Mouse (Mus musculus) forebrain, embryonic 13.5 days (tissue): ENCODE data around the gene Scamp1. TPM values are rescaled to one million over a fixed set of nuclear protein-coding genes. Genes with fewer than 3 reads are reported as not detected.

Experiments used
- ATAC-seq: fragments of 200-750 bp; cut with Nextera tagmentation; 2 replicates; pipeline ENCODE4 v1.8.0; 2017
- H3K27ac ChIP-seq: fragments of 300-500 bp; sonication (generic); 2 replicates; pipeline ENCODE4 v1.5.1; 2015; ENCODE audit warnings: inconsistent platforms, mild to moderate bottlenecking, moderate library complexity
- H3K27me3 ChIP-seq: fragments of 300-500 bp; sonication (generic); 2 replicates; pipeline ENCODE4 v1.6.1; 2015; ENCODE audit warnings: mild to moderate bottlenecking, inconsistent platforms
- H3K36me3 ChIP-seq: fragments of 300-500 bp; sonication (generic); 2 replicates; pipeline ENCODE4 v1.6.1; 2015; ENCODE audit warnings: mild to moderate bottlenecking, inconsistent platforms; ENCODE audit not compliant: poor library complexity, severe bottlenecking
- H3K4me1 ChIP-seq: fragments of 300-500 bp; sonication (generic); 2 replicates; pipeline ENCODE4 v1.6.1; 2015; ENCODE audit warnings: inconsistent platforms
- H3K4me2 ChIP-seq: fragments of 300-500 bp; sonication (generic); 2 replicates; pipeline ENCODE4 v1.6.1; 2015; ENCODE audit warnings: inconsistent platforms, mild to moderate bottlenecking, moderate library complexity
- H3K4me3 ChIP-seq: fragments of 300-500 bp; sonication (generic); 2 replicates; pipeline ENCODE4 v1.5.1; 2015; ENCODE audit warnings: mild to moderate bottlenecking, inconsistent platforms
- H3K9ac ChIP-seq: fragments of 300-500 bp; sonication (generic); 2 replicates; pipeline ENCODE4 v1.6.1; 2015; ENCODE audit warnings: mild to moderate bottlenecking, inconsistent platforms
- H3K9me3 ChIP-seq: fragments of 300-500 bp; sonication (generic); replicated peaks from 2 replicates; pipeline ENCODE4 v1.6.1; 2016; ENCODE audit warnings: inconsistent platforms
- WGBS: fragments of 180-500 bp; shearing (Covaris S2); methylation state at CpG from one replicate; pipeline ENCODE4 v1.1.7; 2015; 5-methylcytosine and 5-hydroxymethylcytosine counted together
- polyA plus RNA-seq: library from polyadenylated mRNA; unstranded; fragments of >200 nt; fragmentation: Nextera tagmentation; extraction: Ambion mirVana; gene quantifications from 2 replicates; pipeline ENCODE4 v1.2.1, GENCODE M21; 2015

The Scamp1 gene
- polyA plus RNA-seq, 1 experiment from 2014 or later = 65.2 TPM

- Histone ChIP-seq H3K27me3 (no peaks in the 10 kb centered on the region), H3K4me2 (no peak overlapping the region), H3K4me3 (no peak overlapping the region), H3K9ac (no peak overlapping the region), H3K4me1 (no peaks in the 10 kb centered on the region), H3K36me3 (no peaks in the 10 kb centered on the region), H3K9me3 (no peaks in the 10 kb centered on the region), H3K27ac (no peak overlapping the region)
- ATAC-seq = no peak
- WGBS = 92% methylated on average over 5 of the region's 5 CpGs
Observed at GRCm38 (mm10) chr13:94253052-94253451, 32.6 kb downstream of the Scamp1 start.

GRCm38 (mm10) chr13:94250761-94251160 is 34.9 kb downstream of the Scamp1 start:
- no peaks in the 10 kb centered on the region; the same call in 1 of the 2 replicates for H3K4me1 ChIP-seq
- no peak overlapping the region for H3K9ac ChIP-seq
- H3K4me3 ChIP-seq = no peak overlapping the region
- no peaks in the 10 kb centered on the region for H3K9me3 ChIP-seq
- H3K27ac ChIP-seq = no peak overlapping the region
- H3K36me3 ChIP-seq = no peaks in the 10 kb centered on the region
- 89% methylated on average over 5 of the region's 8 CpGs for WGBS
- ATAC-seq = no peak
- no peak overlapping the region for H3K4me2 ChIP-seq
- H3K27me3 ChIP-seq = no peaks in the 10 kb centered on the region

GRCm38 (mm10) chr13:94250188-94250587 is 35.5 kb downstream of the Scamp1 start:
- H3K9ac ChIP-seq = no peak overlapping the region
- 91% methylated on average over 5 of the region's 6 CpGs for WGBS
- H3K9me3 ChIP-seq = no peaks in the 10 kb centered on the region
- no peaks in the 10 kb centered on the region for H3K27me3 ChIP-seq
- no peak for ATAC-seq
- H3K4me1 ChIP-seq = no peaks in the 10 kb centered on the region; the same call in 1 of the 2 replicates
- H3K36me3 ChIP-seq = no peaks in the 10 kb centered on the region
- no peak overlapping the region for H3K27ac ChIP-seq
- no peak overlapping the region for H3K4me2 ChIP-seq
- H3K4me3 ChIP-seq = no peak overlapping the region

- WGBS = 49% methylated on average over 2 of the region's 2 CpGs
- Histone ChIP-seq H3K9me3 (no peaks in the 10 kb centered on the region), H3K4me3 (no peak overlapping the region)
Observed at GRCm38 (mm10) chr13:94242897-94243296, 42.8 kb downstream of the Scamp1 start.

GRCm38 (mm10) chr13:94241892-94242524 is 43.6 kb downstream of the Scamp1 start:
- H3K36me3 ChIP-seq = no peaks in the 10 kb centered on the region
- peaks cover 5% of the 10 kb centered on the region for H3K4me1 ChIP-seq
- H3K27ac ChIP-seq = no peak overlapping the region
- H3K27me3 ChIP-seq = no peaks in the 10 kb centered on the region
- H3K9me3 ChIP-seq = no peaks in the 10 kb centered on the region
- H3K4me2 ChIP-seq = no peak overlapping the region
- ATAC-seq = no peak
- H3K4me3 ChIP-seq = no peak overlapping the region
- WGBS = 50% methylated on average over 4 of the region's 4 CpGs
- H3K9ac ChIP-seq = no peak overlapping the region

More at GRCm38 (mm10) chr13:94242897-94243296, 42.8 kb downstream of the Scamp1 start:
- peaks cover 5% of the 10 kb centered on the region for H3K4me1 ChIP-seq
- no peak overlapping the region for H3K27ac ChIP-seq
- ATAC-seq = no peak
- H3K27me3 ChIP-seq = no peaks in the 10 kb centered on the region
- H3K9ac ChIP-seq = no peak overlapping the region
- no peak overlapping the region for H3K4me2 ChIP-seq
- no peaks in the 10 kb centered on the region for H3K36me3 ChIP-seq

GRCm38 (mm10) chr13:94240873-94241272 is 44.8 kb downstream of the Scamp1 start:
- no peaks in the 10 kb centered on the region for H3K27me3 ChIP-seq
- H3K4me1 ChIP-seq = peaks cover 5% of the 10 kb centered on the region; the same call in 1 of the 2 replicates
- H3K4me2 ChIP-seq = no peak overlapping the region
- WGBS = 81% methylated on average over 5 of the region's 5 CpGs
- no peaks in the 10 kb centered on the region for H3K9me3 ChIP-seq
- no peak for ATAC-seq
- no peaks in the 10 kb centered on the region for H3K36me3 ChIP-seq
- H3K9ac ChIP-seq = no peak overlapping the region
- no peak overlapping the region for H3K4me3 ChIP-seq
- H3K27ac ChIP-seq = no peak overlapping the region

- Histone ChIP-seq H3K4me1 (peaks cover 5% of the 10 kb centered on the region; the same call in 1 of the 2 replicates), H3K4me2 (no peak overlapping the region), H3K9me3 (no peaks in the 10 kb centered on the region), H3K9ac (no peak overlapping the region), H3K27ac (no peak overlapping the region), H3K4me3 (no peak overlapping the region), H3K36me3 (no peaks in the 10 kb centered on the region), H3K27me3 (no peaks in the 10 kb centered on the region)
- no peak for ATAC-seq
- 85% methylated on average over 6 of the region's 6 CpGs for WGBS
Observed at GRCm38 (mm10) chr13:94240111-94240510, 45.5 kb downstream of the Scamp1 start.

- Histone ChIP-seq H3K36me3 (no peaks in the 10 kb centered on the region), H3K27ac (no peak overlapping the region), H3K4me3 (no peak overlapping the region), H3K27me3 (no peaks in the 10 kb centered on the region), H3K9ac (no peak overlapping the region), H3K4me2 (no peak overlapping the region), H3K9me3 (no peaks in the 10 kb centered on the region), H3K4me1 (peaks cover 5% of the 10 kb centered on the region; the same call in 1 of the 2 replicates)
- WGBS = 47% methylated on average over 4 of the region's 4 CpGs
- no peak for ATAC-seq
Observed at GRCm38 (mm10) chr13:94239488-94239887, 46.2 kb downstream of the Scamp1 start.

- ATAC-seq = no peak
- no peak overlapping the region for H3K4me2 ChIP-seq
- H3K9me3 ChIP-seq = no peaks in the 10 kb centered on the region
- no peaks in the 10 kb centered on the region for H3K4me1 ChIP-seq
- WGBS = 92% methylated on average over 14 of the region's 14 CpGs
- peaks cover 10% of the 10 kb centered on the region; the same call in 1 of the 2 replicates for H3K36me3 ChIP-seq
- H3K27me3 ChIP-seq = no peaks in the 10 kb centered on the region
- no peak overlapping the region for H3K4me3 ChIP-seq
- no peak overlapping the region for H3K27ac ChIP-seq
- no peak overlapping the region for H3K9ac ChIP-seq
Observed at GRCm38 (mm10) chr13:94231871-94232270, 53.8 kb downstream of the Scamp1 start.

GRCm38 (mm10) chr13:94224717-94225705 is 60.6 kb downstream of the Scamp1 start:
- no peaks in the 10 kb centered on the region for H3K27me3 ChIP-seq
- WGBS = 94% methylated on average over 38 of the region's 38 CpGs
- peaks cover 28% of the 10 kb centered on the region; the same call in 1 of the 2 replicates for H3K36me3 ChIP-seq
- no peaks in the 10 kb centered on the region for H3K9me3 ChIP-seq
- no peak overlapping the region for H3K9ac ChIP-seq
- no peak overlapping the region; the same call in 1 of the 2 replicates for H3K27ac ChIP-seq
- peaks cover 7% of the 10 kb centered on the region; the same call in 1 of the 2 replicates for H3K4me1 ChIP-seq
- H3K4me3 ChIP-seq = no peak overlapping the region
- ATAC-seq = no peak
- H3K4me2 ChIP-seq = no peak overlapping the region

GRCm38 (mm10) chr13:94223609-94224008 is 62.0 kb downstream of the Scamp1 start:
- Histone ChIP-seq H3K9ac (no peak overlapping the region), H3K4me1 (peaks cover 7% of the 10 kb centered on the region; the same call in 1 of the 2 replicates), H3K4me2 (no peak overlapping the region), H3K9me3 (no peaks in the 10 kb centered on the region), H3K36me3 (peaks cover 25% of the 10 kb centered on the region; the same call in 1 of the 2 replicates), H3K27ac (no peak overlapping the region), H3K27me3 (no peaks in the 10 kb centered on the region), H3K4me3 (no peak overlapping the region)
- 85% methylated on average over 14 of the region's 14 CpGs for WGBS
- no peak for ATAC-seq

- Histone ChIP-seq H3K27me3 (no peaks in the 10 kb centered on the region), H3K27ac (no peak overlapping the region), H3K9ac (no peak overlapping the region), H3K36me3 (peaks cover 15% of the 10 kb centered on the region), H3K9me3 (peaks cover 3% of the 10 kb centered on the region; the same call in 1 of the 2 replicates), H3K4me3 (no peak overlapping the region), H3K4me2 (no peak overlapping the region), H3K4me1 (peaks cover 17% of the 10 kb centered on the region)
- 85% methylated on average over 2 of the region's 2 CpGs for WGBS
- no peak for ATAC-seq
Observed at GRCm38 (mm10) chr13:94212716-94213115, 72.9 kb downstream of the Scamp1 start.
